Mouse (Mus musculus) adrenal gland, postnatal 14 days (tissue): ENCODE data around the gene D130043K22Rik. TPM values are rescaled to one million over a fixed set of nuclear protein-coding genes. Genes with fewer than 3 reads are reported as not detected.
"Not testable (repeated sequence)": the region's sequence is repeated elsewhere in the genome, so short reads cannot be mapped to it uniquely, and the experiment has no call there.

Experiments
- DNase-seq: peaks from one replicate; pipeline ENCODE4 v3.0.0; 2021; ENCODE audit warnings: mixed read lengths
- total RNA-seq: library from RNA; stranded (reverse); gene quantifications from 2 replicates; pipeline ENCODE4 v1.2.3, GENCODE M21; 2021

The D130043K22Rik gene
- total RNA-seq, 1 experiment from 2014 or later: 1.3 TPM

GRCm38 (mm10) chr13:24832131-24832810, 12.7 kb upstream of the D130043K22Rik start:
- DNase-seq: no peak

- no peak for DNase-seq
These were observed 12.2 kb upstream of the D130043K22Rik start for GRCm38 (mm10) chr13:24832811-24833155.

GRCm38 (mm10) chr13:24837765-24838164, 7.2 kb upstream of the D130043K22Rik start:
- not testable (repeated sequence) for DNase-seq

GRCm38 (mm10) chr13:24839831-24840230, 5.1 kb upstream of the D130043K22Rik start:
- no peak for DNase-seq

- DNase-seq: no peak
These were observed 3.2 kb upstream of the D130043K22Rik start for GRCm38 (mm10) chr13:24841702-24842101.

- DNase-seq: no peak
These were observed 4.4 kb downstream of the D130043K22Rik start for GRCm38 (mm10) chr13:24849318-24849717.

GRCm38 (mm10) chr13:24851989-24852388, 7.1 kb downstream of the D130043K22Rik start:
- no peak for DNase-seq

- DNase-seq: no peak
These were observed 7.6 kb downstream of the D130043K22Rik start for GRCm38 (mm10) chr13:24852570-24852969.

GRCm38 (mm10) chr13:24859115-24859514, 14.2 kb downstream of the D130043K22Rik start:
- no peak for DNase-seq

GRCm38 (mm10) chr13:24861084-24861483, 16.1 kb downstream of the D130043K22Rik start:
- no peak for DNase-seq

GRCm38 (mm10) chr13:24862021-24862420, 17.1 kb downstream of the D130043K22Rik start:
- no peak for DNase-seq

- DNase-seq: peak; percentile 81
These were observed 17.6 kb downstream of the D130043K22Rik start for GRCm38 (mm10) chr13:24862520-24862919.

- no peak for DNase-seq
These were observed 21.8 kb downstream of the D130043K22Rik start for GRCm38 (mm10) chr13:24866430-24867402.

GRCm38 (mm10) chr13:24867789-24868188, 22.9 kb downstream of the D130043K22Rik start:
- DNase-seq: no peak

- DNase-seq: no peak
These were observed 23.3 kb downstream of the D130043K22Rik start for GRCm38 (mm10) chr13:24868233-24868632.

GRCm38 (mm10) chr13:24879359-24880040, 34.6 kb downstream of the D130043K22Rik start:
- DNase-seq: no peak

GRCm38 (mm10) chr13:24880208-24880607, 35.3 kb downstream of the D130043K22Rik start:
- no peak for DNase-seq

- DNase-seq: peak; percentile 60
These were observed 35.8 kb downstream of the D130043K22Rik start for GRCm38 (mm10) chr13:24880704-24881103.

- peak; percentile 48 for DNase-seq
These were observed 37.5 kb downstream of the D130043K22Rik start for GRCm38 (mm10) chr13:24882411-24882810.

- no peak for DNase-seq
These were observed 44.6 kb downstream of the D130043K22Rik start for GRCm38 (mm10) chr13:24889554-24889953.

- DNase-seq: no peak
These were observed 47.6 kb downstream of the D130043K22Rik start for GRCm38 (mm10) chr13:24892516-24892915.

GRCm38 (mm10) chr13:24893880-24894279, 48.9 kb downstream of the D130043K22Rik start:
- no peak for DNase-seq

- DNase-seq: no peak
These were observed 57.0 kb downstream of the D130043K22Rik start for GRCm38 (mm10) chr13:24901916-24902315.
